Mouse (Mus musculus): ENCODE results near the gene Spop. TPM values are rescaled to one million over a fixed set of nuclear protein-coding genes. Genes with fewer than 3 reads are reported as not detected.

Gene Spop
- total RNA-seq, 2 experiments from 2014 or later, result 151 to 155 TPM

- no peak for DNase-seq (ENCODE audit: low spot score in 2 of 2)
These were observed 102.6 kb downstream of the Spop start for GRCm38 (mm10) chr11:95516491-95516911.

DNA sequence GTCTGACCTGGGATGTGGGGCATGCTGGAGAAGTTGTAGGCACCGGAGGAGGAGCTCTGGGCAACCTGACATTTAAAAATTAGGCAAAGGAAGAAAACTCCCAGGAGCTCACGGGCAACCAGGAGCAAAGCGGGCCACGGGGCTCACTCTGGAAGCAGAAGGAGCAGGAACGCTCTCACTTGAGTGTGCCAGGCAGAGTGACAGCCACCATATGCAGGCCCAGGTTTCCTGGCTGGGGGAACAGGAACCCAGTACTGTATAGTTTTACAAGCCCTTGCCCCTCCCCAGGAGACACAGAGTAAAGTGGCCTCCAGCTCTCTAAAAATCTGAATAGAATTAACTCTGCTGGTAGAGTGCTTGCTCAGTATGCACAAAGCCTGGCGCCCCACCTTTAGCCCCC is 103.3 kb downstream of the Spop start:
- DNase-seq (ENCODE audit: low spot score in 2 of 2), result no peak

GRCm38 (mm10) chr11:95519299-95519698 is 105.4 kb downstream of the Spop start:
- no peak for DNase-seq (ENCODE audit: low spot score in 2 of 2)

GRCm38 (mm10) chr11:95519996-95520395 is 106.1 kb downstream of the Spop start:
- no peak for DNase-seq (ENCODE audit: low spot score in 2 of 2)

GRCm38 (mm10) chr11:95520456-95521072 is 106.7 kb downstream of the Spop start:
- DNase-seq (ENCODE audit: low spot score in 2 of 2), result peak; percentile 87 to 91

GRCm38 (mm10) chr11:95521563-95521962 is 107.7 kb downstream of the Spop start:
- DNase-seq (ENCODE audit: low spot score in 2 of 2), result peak; percentile 79 to 81

DNA sequence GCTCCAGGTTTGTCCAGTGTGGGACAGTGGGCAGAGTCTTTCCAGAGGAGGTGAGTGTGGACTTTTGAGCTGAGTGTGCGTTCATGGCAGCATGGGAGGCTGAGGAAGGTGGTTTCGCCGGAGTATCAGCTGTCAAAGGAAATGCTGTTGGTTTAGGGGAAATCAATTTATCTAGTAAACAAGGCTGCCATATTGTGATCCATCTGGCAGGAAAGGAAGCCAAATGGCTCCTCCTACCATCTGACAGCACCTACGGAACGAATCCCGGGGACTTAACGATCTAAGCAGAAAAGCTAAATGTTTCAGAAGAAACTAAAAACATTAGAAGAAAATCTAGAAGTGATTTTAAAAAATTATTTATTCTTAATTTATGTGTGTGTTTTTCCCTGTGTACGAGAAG is 113.4 kb downstream of the Spop start:
- DNase-seq (ENCODE audit: low spot score in 2 of 2), result peak in 1 of 2 experiments; percentile 69

GRCm38 (mm10) chr11:95528231-95528630 is 114.4 kb downstream of the Spop start:
- DNase-seq (ENCODE audit: low spot score in 2 of 2), result no peak

- no peak for DNase-seq (ENCODE audit: low spot score in 2 of 2)
These were observed 118.6 kb downstream of the Spop start for GRCm38 (mm10) chr11:95532353-95533072.

- peak; percentile 84 to 85 for DNase-seq (ENCODE audit: low spot score in 2 of 2)
These were observed 119.7 kb downstream of the Spop start for GRCm38 (mm10) chr11:95533484-95534160.

GRCm38 (mm10) chr11:95538378-95539104 is 124.7 kb downstream of the Spop start:
- no peak for DNase-seq (ENCODE audit: low spot score in 2 of 2)

- no peak for DNase-seq (ENCODE audit: low spot score in 2 of 2)
These were observed 126.9 kb downstream of the Spop start for GRCm38 (mm10) chr11:95540637-95541385.

Other genes starting within 250 kb of the Spop start
- gene Tac4, start 152.6 kb upstream of the Spop start, total RNA-seq (2021), result not detected
- 10 to 100 TPM; 63.8 to 68.7 TPM for gene Kat7, start 103.8 kb upstream of the Spop start, total RNA-seq (2021)
- gene Fam117a, start 77.1 kb upstream of the Spop start, total RNA-seq (2021), result 1 to 10 TPM; 3.0 to 3.8 TPM
- 10 to 100 TPM; 74.2 to 76.0 TPM for gene Slc35b1, start 29.4 kb upstream of the Spop start, total RNA-seq (2021)
- 10 to 100 TPM in 1 of 2 experiments, 1 to 10 TPM in 1; 3.4 to 12.0 TPM for gene Nxph3, start 100.5 kb downstream of the Spop start, total RNA-seq (2021)
- gene Ngfr, start 173.7 kb downstream of the Spop start, total RNA-seq (2021), result 1 to 10 TPM; 2.1 to 2.5 TPM